Mouse (Mus musculus) liver, postnatal 0 days (tissue): Measurements from ENCODE around the gene Gp9.

ENCODE experiments used
- CTCF ChIP-seq: sonication (generic); IDR thresholded peaks from 2 replicates; pipeline ENCODE4 v1.5.1; 2016; ENCODE audit warnings: antibody characterized with exemption, low read depth
- EP300 ChIP-seq: IDR thresholded peaks from 2 replicates; pipeline ENCODE4 v1.6.1; 2016; ENCODE audit warnings: antibody characterized with exemption, low read depth, mild to moderate bottlenecking

DNA sequence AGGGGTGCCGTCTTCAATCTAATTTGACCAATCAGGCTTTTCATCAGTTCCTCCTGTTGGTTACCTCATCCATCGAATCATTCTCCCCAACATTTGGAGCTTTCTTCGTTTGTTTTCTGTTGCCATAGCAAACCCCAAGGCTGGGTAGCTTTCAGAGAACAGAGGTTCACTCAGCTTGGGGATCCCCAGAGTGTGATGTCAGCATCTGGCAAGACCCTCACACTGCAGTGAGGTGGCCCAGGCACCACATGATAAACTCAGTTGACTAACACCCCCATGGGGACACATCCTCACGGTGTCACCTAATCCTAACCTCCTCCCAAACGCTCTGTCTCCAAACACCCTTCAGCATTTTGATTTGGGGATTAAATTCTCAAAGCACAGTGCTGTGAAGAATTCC lies 34.6 kb upstream of the Gp9 start:
- TF ChIP-seq CTCF: no peak
- TF ChIP-seq EP300: no peak
